Mouse (Mus musculus): ENCODE results near the gene March1.

GRCm38 (mm10) chr8:65987665-65988064 is 370.0 kb downstream of the March1 start:
- TF ChIP-seq CTCF (IDR thresholded peaks at IDR 0.05; ENCODE audit: low read depth, low read length), result no peak
- no peak for TF ChIP-seq POLR2A (IDR thresholded peaks at IDR 0.05; ENCODE audit: extremely low read depth, insufficient read depth, low read length)

Data from liver, adult 2 months (tissue).